In the genomic region with DNA sequence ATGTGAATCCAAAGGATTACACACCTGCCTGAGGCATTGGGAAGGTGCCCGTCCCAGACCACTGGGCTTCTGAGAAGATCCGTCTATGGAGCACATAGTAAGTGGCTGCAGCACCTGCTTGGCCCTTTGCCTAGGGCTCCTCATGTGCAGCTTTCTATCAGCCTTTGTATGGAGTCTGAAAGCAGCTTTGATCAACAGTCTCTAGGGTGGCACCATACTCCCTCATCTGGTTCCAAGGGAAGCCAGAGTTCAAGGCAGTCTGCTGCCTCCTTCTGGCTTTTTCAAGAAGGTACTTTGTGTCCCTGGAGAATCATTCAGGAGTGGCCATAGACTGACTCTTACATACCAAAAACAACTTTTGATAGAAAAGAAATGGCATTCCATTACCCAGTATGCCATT, we compare ENCODE assay signal across 17 mouse cellular contexts.
DNase-seq lines count a peak whose midpoint lies in the region; ATAC-seq and TF ChIP-seq lines count a peak whose summit lies in the region.
"Had no signal": no experiment of that assay in that cellular context is flagged by ENCODE, and none has a peak within 500 bp of the region (broad histone marks: within the 10 kb centered on the region; RNA-seq: fewer than 3 reads in every experiment).

No protein-coding gene starts in this region.

- WGBS in hindbrain, embryonic 16.5 days: 70% methylated on average over 2 of the region's 2 CpGs

- no peak overlapping the region for H3K4me2 ChIP-seq in hindbrain, embryonic 16.5 days (ENCODE audit: low read length)
- H3K4me2 ChIP-seq: embryonic facial prominence, embryonic 12.5 days; forebrain, embryonic 12.5 days; hindbrain, embryonic 15.5 days had no signal

- intact Hi-C loops in left cerebral cortex, postnatal 36 days (cut with DNase I): loop anchor here (10.0 kb wide), 1 partner anchor 170 kb away; no protein-coding TSS in a partner anchor
- intact Hi-C loops in left cerebral cortex, postnatal 10 days (cut with DNase I): no loop called here

- no peaks in the 10 kb centered on the region for H3K4me1 ChIP-seq in ES-Bruce4 (ENCODE audit: control insufficient read depth, insufficient read depth, low read length)
- peaks cover 7% of the 10 kb centered on the region for H3K4me1 ChIP-seq in hindbrain, embryonic 16.5 days (ENCODE audit: control insufficient read depth, insufficient read depth, low read depth, low read length)
- H3K4me1 ChIP-seq: limb, embryonic 10.5 days; megakaryocyte, embryonic 14.5 days had no signal

- no peak overlapping the region for H3K4me3 ChIP-seq in ES-Bruce4 (ENCODE audit: low read depth, low read length)
- no peak overlapping the region for H3K4me3 ChIP-seq in hindbrain, embryonic 16.5 days (ENCODE audit: low read length)
- H3K4me3 ChIP-seq: embryonic facial prominence, embryonic 12.5 days; forebrain, embryonic 12.5 days; hindbrain, embryonic 15.5 days; limb, embryonic 10.5 days; megakaryocyte, embryonic 14.5 days had no signal

- no peak overlapping the region for H3K9ac ChIP-seq in ES-Bruce4 (ENCODE audit: low read depth, poor library complexity, severe bottlenecking)
- no peak overlapping the region for H3K9ac ChIP-seq in hindbrain, embryonic 16.5 days (ENCODE audit: low read depth, low read length)
- H3K9ac ChIP-seq: embryonic facial prominence, embryonic 12.5 days; forebrain, embryonic 12.5 days; hindbrain, embryonic 15.5 days had no signal

- no peak overlapping the region for H3K27ac ChIP-seq in ES-Bruce4 (ENCODE audit: insufficient read depth, low read length)
- H3K27ac ChIP-seq in hindbrain, embryonic 16.5 days (ENCODE audit: low read depth, low read length): no peak overlapping the region
- H3K27ac ChIP-seq: embryonic facial prominence, embryonic 12.5 days; forebrain, embryonic 12.5 days; hindbrain, embryonic 15.5 days; limb, embryonic 10.5 days had no signal

- ATAC-seq in hindbrain, embryonic 16.5 days: no peak

- H3K36me3 ChIP-seq in ES-Bruce4 (ENCODE audit: control insufficient read depth, insufficient read depth, low read length, poor library complexity, severe bottlenecking): no peaks in the 10 kb centered on the region
- no peaks in the 10 kb centered on the region for H3K36me3 ChIP-seq in hindbrain, embryonic 16.5 days (ENCODE audit: control insufficient read depth, insufficient read depth, low read length)
- H3K36me3 ChIP-seq: embryonic facial prominence, embryonic 12.5 days; forebrain, embryonic 12.5 days; G1E; hindbrain, embryonic 15.5 days; limb, embryonic 10.5 days had no signal

- H3K9me3 ChIP-seq in ES-Bruce4 (replicated peaks; ENCODE audit: control insufficient read depth, insufficient read depth, low read length, poor library complexity, severe bottlenecking): no peaks in the 10 kb centered on the region
- no peaks in the 10 kb centered on the region for H3K9me3 ChIP-seq in hindbrain, embryonic 16.5 days (ENCODE audit: control insufficient read depth, low read length)
- H3K9me3 ChIP-seq: embryonic facial prominence, embryonic 12.5 days; forebrain, embryonic 12.5 days; hindbrain, embryonic 15.5 days; limb, embryonic 10.5 days; megakaryocyte, embryonic 14.5 days had no signal

- no peak for TF ChIP-seq EP300 in ES-Bruce4 (IDR thresholded peaks at IDR 0.05; ENCODE audit: insufficient read depth, low read depth, low read length)

- peak; percentile 5 for TF ChIP-seq CTCF in ES-Bruce4 (IDR thresholded peaks at IDR 0.05; ENCODE audit: low read depth, low read length)

- no peaks in the 10 kb centered on the region for H3K27me3 ChIP-seq in ES-Bruce4 (ENCODE audit: control insufficient read depth, insufficient read depth, low read length, poor library complexity, severe bottlenecking)
- H3K27me3 ChIP-seq in hindbrain, embryonic 16.5 days (replicated peaks; ENCODE audit: control insufficient read depth, insufficient read depth, low read length): no peaks in the 10 kb centered on the region
- H3K27me3 ChIP-seq: embryonic facial prominence, embryonic 12.5 days; forebrain, embryonic 12.5 days; hindbrain, embryonic 15.5 days had no signal

- no peak for TF ChIP-seq POLR2A in ES-Bruce4 (IDR thresholded peaks at IDR 0.05; ENCODE audit: insufficient read depth, low read length)

- peak; percentile 10 to 42 for DNase-seq in frontal cortex, postnatal 14 days (ENCODE audit: low spot score in 2 of 2)
- DNase-seq in frontal cortex, postnatal 25 days (ENCODE audit: low spot score in 2 of 2): no peak
- peak; percentile 38 for DNase-seq in left cerebral cortex, adult 11 months (ENCODE audit: low spot score)
- no peak for DNase-seq in left cerebral cortex, postnatal 36 days (ENCODE audit: low spot score in 2 of 2)
- peak; percentile 18 to 39 for DNase-seq in left cerebral cortex, postnatal 10 days (ENCODE audit: extremely low spot score in 1 of 2, low spot score in 2 of 2)
- DNase-seq in thymus, postnatal 36 days: no peak
- DNase-seq: cerebellum, adult 11-12 months; gastrocnemius, postnatal 14 days; kidney, postnatal 25 days had no signal

Comparison
In these comparisons a context has a peak if more than half of its experiments do, and no peak if none do; other contexts are left out.
1. DNase-seq: peak in frontal cortex, postnatal 14 days (2 of 2), left cerebral cortex, adult 11 months (single experiment) and left cerebral cortex, postnatal 10 days (2 of 2); none in frontal cortex, postnatal 25 days (0 of 2), left cerebral cortex, postnatal 36 days (0 of 2) and thymus, postnatal 36 days (0 of 2).